Mouse (Mus musculus) kidney, postnatal 36 days (tissue): Measurements from ENCODE around the gene Kctd14.
"Not testable (repeated sequence)": the region's sequence is repeated elsewhere in the genome, so short reads cannot be mapped to it uniquely, and the experiment has no call there.

Experiments
- DNase-seq, 2 experiments: peaks; one replicate each; pipeline ENCODE4 v3.0.0; 2021 to 2022; ENCODE audit warnings: mixed read lengths in 2 of 2

Kctd14 gene

DNA sequence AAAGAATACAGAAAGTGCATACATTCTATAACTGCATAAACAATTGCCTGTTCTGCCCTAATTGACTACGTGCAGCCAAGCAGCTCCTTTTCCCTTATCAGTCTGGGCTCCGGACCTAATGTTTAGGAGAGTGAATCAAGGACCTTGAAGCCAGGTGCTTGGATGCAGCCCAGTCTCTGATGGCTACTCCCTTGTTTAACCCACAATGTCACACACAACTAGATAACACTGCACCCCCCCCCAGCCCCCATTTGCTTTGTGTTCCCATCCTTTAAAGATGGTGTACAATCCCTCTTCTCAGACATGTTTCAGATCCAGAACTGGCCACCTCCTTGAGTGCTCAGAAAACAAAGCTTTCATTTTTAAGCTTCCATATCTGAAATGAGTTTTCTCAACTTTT lies at the start of gene Kctd14:
Gene Kctd14, plus strand, starts transcription at position 301 of the 400 bp plus-strand sequence.
- DNase-seq = not testable (repeated sequence)

DNA sequence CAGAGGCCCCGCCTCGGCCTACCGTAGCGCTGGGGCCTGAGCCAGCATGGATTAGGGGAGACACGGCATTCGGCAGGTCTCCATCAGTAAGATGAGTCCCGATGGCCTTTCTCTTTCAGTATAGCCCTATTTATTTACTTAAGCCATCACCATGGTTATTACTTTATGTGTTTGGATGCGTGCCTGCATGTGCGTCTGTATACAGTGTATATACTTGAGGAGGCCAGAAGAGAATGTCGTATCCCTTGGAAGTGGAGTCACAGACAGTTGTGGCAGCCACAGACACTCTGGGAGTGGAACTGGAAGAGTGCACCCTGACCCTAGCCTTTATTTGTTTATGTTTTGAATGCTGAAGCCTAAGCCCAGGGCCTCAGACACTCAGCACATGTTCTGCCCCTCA lies 44.0 kb upstream of the Kctd14 start:
- no peak for DNase-seq

DNA sequence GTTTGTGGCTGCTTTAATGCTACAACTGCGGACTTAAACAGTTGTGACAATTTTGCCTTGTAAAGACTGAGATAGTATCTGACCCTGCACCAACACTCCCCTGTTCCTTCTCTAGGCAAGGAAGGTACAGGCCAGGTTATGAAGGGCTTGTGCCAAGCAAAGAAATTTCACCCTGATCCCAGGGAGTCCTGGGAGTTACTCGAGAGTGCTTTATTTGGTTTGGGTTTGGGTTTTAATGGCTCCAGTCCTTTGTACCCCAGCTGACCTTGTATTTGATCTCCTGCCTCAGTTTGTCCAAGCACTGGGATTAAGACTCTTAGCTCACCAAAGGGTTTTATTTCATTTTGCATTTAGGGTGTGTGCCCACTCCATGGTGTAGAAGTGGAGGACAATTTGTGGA lies 40.0 kb upstream of the Kctd14 start:
- DNase-seq = no peak

DNA sequence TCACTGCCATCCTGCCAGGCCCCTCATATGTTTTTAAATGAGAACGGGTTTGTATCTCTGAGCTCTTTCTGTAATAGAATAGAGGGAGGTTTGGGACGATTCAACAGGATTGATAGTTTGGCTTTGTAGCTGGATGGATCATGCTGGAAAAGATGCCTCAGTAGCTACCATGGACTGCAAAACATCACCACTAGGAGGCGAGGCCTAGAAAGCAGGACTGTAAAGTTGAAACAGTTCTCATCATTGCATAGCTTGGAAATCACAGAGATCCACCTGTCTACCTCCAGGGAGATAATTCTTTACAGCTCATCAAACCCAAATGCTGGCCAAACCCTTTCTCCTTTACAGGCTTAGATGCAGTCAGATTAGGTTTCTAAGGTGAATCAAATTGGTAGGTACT lies 39.5 kb upstream of the Kctd14 start:
- DNase-seq = no peak

DNA sequence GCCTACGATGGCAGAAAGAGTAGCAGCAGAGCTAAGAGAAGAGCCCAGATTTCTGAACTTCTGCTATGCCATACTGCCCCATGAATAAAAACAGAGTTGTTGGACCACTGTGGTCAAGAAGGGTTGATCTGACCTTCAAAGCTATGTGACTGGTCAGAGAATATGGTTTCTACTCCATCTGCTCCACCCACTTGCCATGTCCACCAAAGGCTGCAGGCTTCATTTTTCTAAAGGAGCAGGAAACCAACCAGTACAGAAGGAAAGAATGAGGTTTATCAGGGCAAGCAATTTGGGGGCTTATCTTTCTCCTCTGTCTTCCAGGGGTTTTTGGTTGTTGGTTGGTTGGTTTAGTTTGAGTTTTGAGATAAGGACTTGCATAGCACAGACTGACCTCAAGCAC lies 37.1 kb upstream of the Kctd14 start:
- DNase-seq = no peak

DNA sequence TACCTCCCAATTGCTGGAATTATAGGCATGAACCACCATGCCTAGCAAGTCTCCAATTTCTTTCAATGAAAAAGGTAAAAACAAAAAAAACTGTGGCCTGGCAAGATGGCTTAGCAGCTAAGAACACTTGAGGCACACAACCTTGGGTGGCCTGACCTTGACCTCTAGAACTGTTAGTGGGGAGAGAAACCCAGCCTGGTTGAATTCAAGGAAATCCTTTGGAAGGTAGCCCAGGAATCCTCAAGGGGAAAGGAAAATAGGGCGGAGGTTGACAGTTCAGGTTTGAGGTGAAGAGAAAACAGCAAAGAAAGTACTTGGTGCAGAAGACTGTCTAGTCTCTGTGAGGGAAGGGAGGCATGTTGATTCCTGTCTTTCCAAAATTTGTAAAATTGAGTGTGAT lies 36.7 kb upstream of the Kctd14 start:
- peak; percentile 73 to 82 for DNase-seq

DNA sequence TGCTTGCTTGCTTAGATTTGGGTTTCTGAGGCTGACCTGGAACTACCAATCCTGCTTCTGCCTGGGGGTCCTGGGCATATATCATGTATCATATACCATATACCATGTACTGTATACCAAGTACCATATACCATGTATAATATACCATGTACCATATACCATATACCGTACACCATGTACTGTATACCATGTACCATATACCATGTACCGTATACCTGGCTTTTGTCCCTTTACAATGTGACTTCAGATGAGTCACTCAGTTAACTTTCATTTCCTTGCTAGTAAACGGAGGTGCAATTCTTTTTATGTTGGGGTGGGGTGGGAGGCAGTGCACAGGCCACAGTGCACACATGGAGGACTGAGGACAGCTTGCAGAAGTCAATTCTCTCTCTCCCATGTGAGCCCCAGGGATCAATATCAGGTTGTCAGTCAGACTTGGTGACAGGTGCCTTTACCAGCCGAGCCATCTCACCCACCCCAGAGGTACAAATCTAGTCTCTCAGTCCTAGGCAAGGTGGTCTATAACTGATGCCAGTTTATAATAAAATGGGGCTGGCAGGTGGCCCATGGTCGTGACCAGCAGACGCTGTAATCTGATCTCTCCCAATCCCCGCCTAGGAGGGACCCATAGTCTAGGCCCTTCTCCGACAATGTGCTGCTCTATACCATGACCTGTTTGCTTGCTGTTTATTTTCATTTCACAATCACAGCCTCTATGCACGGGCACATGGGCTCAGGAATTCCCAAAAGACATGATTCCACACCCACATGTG lies 36.0 kb upstream of the Kctd14 start:
- peak in 1 of 2 experiments; percentile 33 for DNase-seq

DNA sequence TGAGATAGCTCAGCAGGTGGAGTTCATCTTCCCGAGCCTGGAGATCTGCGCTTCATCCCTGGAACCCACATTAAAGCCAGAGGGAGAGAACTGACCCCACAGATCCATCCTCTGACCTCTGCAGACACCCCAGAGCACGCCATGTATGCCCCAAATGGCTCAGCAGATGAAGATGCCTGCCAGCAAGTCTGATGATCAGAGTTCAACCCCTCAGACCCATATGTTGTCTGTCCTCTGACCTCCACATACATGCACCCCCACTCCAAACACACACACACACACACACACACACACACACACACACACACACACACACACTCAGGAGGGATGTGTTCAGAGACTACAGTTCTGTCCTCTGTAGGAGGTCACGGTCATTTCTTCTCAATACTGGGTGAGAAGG lies 34.6 kb upstream of the Kctd14 start:
- DNase-seq = no peak

DNA sequence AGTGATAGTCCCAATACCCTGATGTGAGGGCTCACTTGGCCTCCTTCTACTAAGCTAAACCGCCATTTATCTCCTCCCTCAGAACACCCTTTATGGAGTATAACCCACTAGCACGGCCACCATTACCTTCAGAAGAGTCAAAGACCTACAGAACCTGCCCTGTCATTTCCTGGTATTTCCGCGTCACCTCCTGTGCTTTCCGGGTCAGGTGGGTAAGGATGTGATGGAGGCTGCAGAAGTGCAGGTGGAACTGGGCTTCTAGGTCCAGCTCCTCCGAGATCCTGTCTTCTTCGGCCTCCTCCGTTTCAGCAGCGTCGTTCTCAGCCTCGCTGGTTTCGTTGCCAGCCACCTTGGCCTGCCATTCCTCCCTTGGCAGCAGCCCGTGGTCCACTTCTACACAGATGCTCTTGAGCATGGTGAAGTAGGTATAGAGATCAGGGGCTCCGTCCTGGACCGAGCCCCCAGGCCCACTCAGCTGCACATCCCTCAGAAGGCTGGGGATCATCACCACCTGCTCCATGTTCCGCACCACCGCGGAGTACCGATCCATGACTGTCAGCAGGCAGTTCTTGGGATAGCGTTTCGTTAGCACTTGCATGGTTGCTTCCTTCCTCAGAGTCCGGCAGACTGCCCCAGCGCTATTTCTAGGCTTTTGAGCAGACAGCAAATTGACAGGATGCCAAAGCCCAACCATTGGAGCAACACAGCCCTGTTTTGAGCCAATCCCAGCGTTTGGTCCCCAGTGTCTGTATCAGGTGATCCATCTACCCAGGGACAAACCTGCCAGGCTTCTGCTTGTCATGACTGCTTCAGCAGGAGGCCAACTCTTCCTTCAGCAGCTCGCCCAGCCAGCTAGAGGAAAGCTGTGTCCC lies 34.0 kb upstream of the Kctd14 start, which contains the start of gene Thrsp:
Gene Thrsp, minus strand, starts transcription at position 825 of the 872 bp plus-strand sequence.
- DNase-seq = peak; percentile 87 to 93

DNA sequence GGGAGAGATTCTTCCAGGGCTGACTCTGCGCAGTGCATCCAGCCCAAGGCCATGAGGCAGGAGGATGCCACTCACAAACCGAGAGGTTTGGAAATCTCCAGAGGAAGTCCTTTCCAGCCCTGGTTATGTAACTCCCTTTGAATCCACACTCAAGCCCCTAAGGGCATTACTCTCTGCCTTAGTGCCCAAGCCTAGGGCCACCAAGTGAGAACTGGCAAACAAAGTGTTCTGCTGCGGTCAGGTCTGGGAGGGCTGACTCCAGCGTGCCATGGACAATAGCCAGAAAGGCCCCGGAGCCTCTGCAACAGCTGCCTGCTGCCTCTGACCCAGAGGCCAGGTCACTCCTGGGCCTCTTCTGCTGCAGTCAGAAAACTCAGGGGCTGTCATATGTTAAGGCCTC lies 32.4 kb upstream of the Kctd14 start:
- DNase-seq = peak; percentile 48 to 59

DNA sequence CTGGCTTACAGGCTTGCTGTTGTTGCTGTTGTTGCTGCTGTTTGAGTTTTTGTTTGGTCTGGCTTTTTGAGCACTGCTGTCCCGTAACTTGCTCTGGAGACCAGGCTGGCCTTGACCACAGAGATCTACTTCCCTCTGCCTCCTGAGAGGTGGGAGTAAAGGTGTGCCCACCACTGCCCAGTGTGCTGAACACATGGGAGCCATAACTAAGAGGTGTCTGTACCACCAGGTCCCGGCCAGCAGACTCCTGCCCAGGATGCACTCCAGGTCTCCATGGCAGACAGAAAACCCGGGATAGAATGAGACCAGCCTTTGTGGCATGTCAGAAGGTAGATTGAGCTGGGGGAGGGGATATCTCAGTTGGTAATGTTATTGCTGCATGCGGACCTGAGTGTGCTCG lies 32.0 kb upstream of the Kctd14 start:
- DNase-seq = no peak

DNA sequence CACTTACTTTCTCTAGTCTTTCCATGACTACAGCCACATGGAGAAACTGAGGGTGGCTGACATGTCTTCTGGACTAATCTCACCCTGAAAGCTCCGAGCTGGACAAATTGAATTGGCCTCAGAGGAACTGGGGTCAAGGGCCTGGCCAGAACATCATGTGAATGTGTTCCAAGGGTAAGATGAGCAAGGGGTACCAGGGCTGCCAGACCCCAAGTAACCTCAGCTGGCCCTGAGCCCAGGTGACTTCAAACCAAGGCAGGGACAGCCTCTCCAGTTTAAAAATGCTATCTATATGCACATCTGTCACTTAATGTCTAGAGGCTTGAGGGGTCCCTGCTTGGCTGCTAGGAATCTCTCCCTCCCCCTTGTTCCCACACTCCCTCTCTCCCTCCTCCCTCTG lies 30.7 kb upstream of the Kctd14 start:
- DNase-seq = peak in 1 of 2 experiments; percentile 34

DNA sequence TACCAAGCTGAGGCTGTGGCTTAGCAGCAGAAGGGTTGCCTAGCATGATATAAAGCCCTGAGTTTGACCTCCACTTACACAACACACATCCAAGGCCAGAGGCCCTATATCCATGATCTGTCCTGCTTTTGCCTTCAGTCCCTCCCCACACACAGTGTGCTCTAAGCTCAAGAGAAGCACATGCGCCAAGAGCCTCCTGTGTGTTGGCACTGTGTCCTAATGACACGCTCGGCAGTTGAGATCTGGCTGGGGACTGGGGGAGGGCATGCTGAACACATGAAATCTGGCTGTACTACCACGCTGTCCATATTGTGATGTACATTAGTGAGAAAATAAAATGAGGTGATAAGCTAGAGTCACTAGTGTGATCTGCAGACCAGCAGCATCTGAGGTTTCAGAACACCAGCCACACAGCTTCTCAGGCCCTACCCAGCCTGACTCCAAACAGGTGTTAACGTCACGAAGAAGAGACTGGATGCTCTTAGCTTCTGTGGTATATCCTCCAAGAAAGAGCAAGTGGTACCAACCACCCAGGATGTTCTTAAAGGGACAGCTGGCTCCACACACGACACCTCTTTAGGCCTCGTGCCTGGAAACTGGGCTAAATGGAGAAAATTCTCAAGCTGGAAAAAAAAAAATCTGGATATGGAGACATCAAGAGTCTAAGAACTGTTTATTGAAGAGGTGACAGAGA lies 30.0 kb upstream of the Kctd14 start:
- no peak for DNase-seq

DNA sequence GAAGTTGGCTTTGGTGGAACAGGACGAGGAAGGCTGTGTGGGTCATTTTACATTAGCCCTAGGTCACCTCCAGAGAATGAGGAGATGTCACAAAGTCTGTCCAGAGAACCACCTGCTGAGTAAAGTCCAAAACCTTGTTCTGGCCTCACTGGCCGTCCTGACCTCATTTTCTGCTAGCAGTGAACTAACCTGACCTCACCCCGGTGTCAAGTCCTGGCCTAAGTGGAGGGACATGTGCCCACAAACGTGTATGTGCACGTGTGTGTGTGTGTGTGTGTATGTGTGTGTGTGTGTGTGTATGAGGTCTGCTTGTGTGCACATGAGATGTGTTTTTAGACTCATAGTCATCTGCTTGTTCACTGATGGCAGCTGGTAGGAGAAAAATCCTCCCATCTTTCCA lies 27.4 kb upstream of the Kctd14 start:
- DNase-seq = peak; percentile 69 to 75

DNA sequence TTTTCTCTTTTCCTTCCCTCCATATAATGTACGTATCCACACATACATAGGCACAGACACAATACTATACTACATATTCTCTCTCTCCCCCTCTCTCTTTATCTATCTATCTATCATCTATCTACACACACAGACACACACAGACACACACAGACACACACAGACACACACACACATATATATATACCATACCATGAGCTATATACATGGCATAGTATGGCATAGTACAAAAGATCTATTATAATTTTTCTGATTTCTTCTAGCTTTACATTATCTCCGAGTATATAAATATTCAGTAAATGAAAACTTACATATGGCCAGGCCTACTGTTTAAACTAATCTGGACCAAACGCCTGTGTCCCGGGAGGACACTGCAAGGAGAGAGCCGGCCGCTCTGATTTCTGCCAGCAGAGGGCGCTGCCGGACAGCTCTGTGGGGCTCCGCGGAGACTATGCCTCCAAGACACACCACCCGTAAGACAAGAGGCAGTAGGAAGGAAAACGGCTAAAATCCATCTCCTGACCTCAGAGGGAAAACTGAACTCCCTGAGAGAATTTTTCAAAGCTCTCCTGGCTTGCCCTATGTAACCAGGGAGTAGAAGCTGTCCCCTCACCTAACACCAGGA lies 26.4 kb upstream of the Kctd14 start:
- DNase-seq = peak; percentile 89 to 97

DNA sequence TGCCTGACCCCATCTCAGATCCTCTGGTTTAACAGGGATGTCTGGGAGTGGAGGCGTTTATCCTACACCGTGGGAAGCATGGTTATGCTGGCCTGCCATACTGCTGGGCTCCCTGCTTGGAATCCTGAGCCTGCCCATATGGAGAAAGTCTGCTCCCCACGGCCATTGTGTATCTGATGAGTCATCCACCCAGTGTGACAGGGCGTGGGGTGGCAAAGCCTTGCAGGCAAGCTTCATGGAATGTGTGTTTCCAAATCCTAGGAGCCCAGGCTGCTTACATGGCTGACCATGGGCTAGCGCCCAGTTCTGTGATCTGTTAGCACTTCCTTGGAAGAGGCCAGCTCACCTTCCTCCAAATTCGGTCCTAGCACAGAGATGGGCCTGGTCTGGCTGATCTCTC lies 24.6 kb upstream of the Kctd14 start:
- DNase-seq = no peak

DNA sequence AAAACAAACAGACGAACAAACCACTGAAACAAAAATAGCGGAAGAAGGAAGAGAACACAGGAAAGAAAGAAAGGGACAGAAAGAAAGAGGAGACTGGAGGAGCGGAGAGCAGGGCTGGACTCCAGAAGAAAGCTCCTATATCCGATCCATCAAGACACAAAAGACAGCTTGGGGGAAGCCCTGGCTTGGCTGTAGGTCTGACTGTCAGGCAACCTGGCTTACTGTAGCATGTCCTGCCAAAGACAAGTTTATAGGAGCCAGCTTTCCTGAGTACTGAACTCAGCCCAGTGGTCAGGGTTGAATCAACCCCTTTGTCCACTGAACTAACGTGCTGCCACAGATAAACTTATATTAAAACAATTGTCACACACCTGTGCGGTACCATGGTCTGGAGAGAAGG lies 23.8 kb upstream of the Kctd14 start:
- DNase-seq = no peak

DNA sequence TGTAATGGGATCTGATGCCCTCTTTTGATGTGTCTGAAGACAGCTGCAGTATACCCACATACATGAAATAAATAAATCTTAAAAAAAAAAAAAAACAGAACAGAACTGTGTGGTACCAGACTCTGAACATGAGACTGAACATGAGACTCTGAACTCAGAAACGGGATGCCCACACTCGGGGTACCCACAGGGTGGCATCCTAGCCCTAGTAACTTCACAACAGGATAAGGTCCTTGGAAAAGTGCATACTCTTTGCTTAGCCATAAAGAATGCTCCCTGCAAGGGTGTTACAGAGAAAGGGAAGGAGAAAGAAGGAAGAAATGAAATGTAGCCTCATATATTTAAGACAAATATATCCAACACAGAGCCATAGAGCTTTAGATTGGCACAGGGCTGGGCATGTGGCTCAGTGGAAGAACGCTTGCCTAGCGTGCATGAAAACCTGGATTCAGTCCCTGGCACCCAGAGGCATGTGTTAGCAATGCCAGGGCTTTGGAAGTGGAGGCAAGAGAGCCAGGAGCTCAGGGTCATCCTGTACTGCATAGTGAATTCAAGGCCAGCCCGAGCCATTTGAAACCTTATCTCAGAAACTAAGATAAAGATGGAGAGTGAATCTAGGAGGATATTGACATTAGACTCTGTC lies 23.2 kb upstream of the Kctd14 start:
- DNase-seq = no peak

DNA sequence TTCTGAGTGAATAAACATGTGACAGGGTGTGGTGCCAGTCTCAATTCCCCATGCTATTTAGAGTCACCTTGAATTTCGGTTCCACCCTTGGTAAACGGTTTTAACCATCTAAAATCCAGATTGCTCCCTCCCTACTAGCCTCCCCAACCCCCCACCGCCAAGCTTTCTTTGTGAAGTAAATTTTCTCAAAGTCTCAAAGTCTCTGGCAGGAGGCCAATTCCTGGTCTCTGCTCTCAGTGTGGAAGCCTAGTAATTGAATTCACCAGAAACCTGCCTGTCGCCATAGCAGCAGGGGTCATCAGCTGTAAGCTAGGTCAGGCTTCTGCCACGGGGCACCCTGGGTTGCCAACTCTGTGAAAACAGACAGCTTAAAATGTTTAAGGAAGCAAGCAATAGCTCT lies 21.4 kb upstream of the Kctd14 start:
- DNase-seq = peak; percentile 48 to 64

DNA sequence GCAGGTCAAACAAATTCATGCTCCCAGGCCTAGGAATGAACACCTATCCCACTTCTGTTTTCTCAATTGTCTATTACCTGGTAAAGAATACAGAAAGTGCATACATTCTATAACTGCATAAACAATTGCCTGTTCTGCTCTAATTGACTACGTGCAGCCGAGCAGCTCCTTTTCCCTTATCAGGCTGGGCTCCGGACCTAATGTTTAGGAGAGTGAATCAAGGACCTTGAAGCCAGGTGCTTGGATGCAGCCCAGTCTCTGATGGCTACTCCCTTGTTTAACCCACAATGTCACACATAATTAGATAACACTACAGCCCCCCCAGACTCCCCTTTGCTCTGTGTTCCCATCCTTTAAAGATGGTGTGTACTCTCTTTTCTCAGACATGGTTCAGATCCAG lies 17.6 kb upstream of the Kctd14 start:
- DNase-seq = not testable (repeated sequence)

DNA sequence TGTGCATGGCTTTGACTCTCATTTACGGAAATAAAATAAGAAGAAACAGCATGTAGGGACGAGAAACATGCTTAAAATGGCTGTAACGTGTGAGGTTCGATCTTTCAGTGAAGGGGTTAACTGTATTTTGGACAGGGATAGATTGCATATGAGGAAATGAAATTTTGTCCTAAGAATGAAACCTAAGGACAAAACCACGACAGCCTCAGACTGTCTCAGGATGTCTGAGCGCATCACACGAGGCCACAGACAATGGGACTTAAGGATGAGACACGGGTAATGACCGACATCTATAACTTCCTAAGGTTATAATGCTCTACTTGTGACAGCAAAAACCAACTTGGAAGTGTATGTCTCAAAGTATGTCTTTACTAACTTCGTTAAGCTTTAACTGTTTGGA lies 16.6 kb upstream of the Kctd14 start:
- DNase-seq = no peak

DNA sequence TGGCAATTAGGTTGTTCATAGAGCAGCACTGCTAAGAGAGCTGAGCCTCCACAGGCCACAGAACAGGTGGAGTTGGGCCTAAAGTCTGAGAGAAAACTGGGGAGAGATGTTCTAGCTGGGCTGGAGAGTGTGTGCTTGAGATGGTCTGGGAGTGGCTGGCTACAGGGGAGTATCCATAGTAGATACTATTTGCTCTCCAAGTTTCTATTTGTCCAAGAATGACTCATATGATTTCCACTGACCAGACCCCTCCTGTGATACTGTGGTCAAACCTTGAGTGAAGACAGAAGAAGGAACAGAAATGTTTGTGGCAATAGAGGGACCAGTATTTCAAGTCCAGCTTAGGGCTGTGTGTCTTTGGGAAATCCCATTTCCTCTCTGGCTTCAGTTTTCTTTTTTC lies 12.1 kb upstream of the Kctd14 start:
- DNase-seq = no peak
